Mouse (Mus musculus) thymus, adult 2 months (tissue): Measurements from ENCODE around the gene Klk11. TPM values are rescaled to one million over a fixed set of nuclear protein-coding genes. Genes with fewer than 3 reads are reported as not detected.
A peak's percentile ranks its signal among the peaks of the same experiment; 100 is the strongest.

Experiments used
- DNase-seq: peaks from one replicate; pipeline ENCODE4 v3.0.0; 2021
- H3K27ac ChIP-seq: fragments of 200-500 bp; 2 replicates; pipeline ENCODE4 v1.5.1; 2012; ENCODE audit warnings: low read length, control low read depth; ENCODE audit not compliant: control insufficient read depth, insufficient read depth
- H3K27me3 ChIP-seq: fragments of 200-500 bp; 2 replicates; pipeline ENCODE4 v1.6.1; 2012; ENCODE audit warnings: mild to moderate bottlenecking, low read length, moderate library complexity, mixed read lengths; ENCODE audit not compliant: control insufficient read depth, insufficient read depth
- H3K36me3 ChIP-seq: fragments of 200-500 bp; 2 replicates; pipeline ENCODE4 v1.6.1; 2012; ENCODE audit warnings: mild to moderate bottlenecking, low read length, moderate library complexity; ENCODE audit not compliant: control insufficient read depth, insufficient read depth
- H3K4me1 ChIP-seq: fragments of 200-500 bp; replicated peaks from 2 replicates; pipeline ENCODE4 v1.6.1; 2012; ENCODE audit warnings: low read length; ENCODE audit not compliant: control insufficient read depth, insufficient read depth
- H3K4me3 ChIP-seq: fragments of 200-500 bp; 2 replicates; pipeline ENCODE4 v1.5.1; 2012; ENCODE audit warnings: mild to moderate bottlenecking, low read length, control low read depth, moderate library complexity; ENCODE audit not compliant: control insufficient read depth, insufficient read depth
- CTCF ChIP-seq: fragments of 200-500 bp; IDR thresholded peaks from 2 replicates; pipeline ENCODE4 v1.5.1; 2012; ENCODE audit warnings: mild to moderate bottlenecking, control low read depth, low read length, moderate library complexity, borderline replicate concordance; ENCODE audit not compliant: control insufficient read depth, poor library complexity, insufficient read depth; ENCODE audit errors: extremely low read depth
- POLR2A ChIP-seq: fragments of 200-500 bp; IDR thresholded peaks from 2 replicates; pipeline ENCODE4 v1.6.1; 2012; ENCODE audit warnings: mild to moderate bottlenecking, low read length, control low read depth, moderate library complexity; ENCODE audit not compliant: control insufficient read depth, poor library complexity, insufficient read depth; ENCODE audit errors: extremely low read depth
- WGBS: fragments of 180-500 bp; shearing (Covaris S2); methylation state at CpG from one replicate; pipeline ENCODE4 v1.1.7; 2018; 5-methylcytosine and 5-hydroxymethylcytosine counted together
- polyA plus RNA-seq: library from polyadenylated mRNA; depleted of rRNA; stranded (reverse); fragments of >200 nt; gene quantifications from 2 replicates; pipeline ENCODE4 v1.2.3, GENCODE M21; 2012

Gene Klk11
- polyA plus RNA-seq, 1 experiment, result 0.81 TPM

- no peak within 1 kb of the TSS for H3K4me3 ChIP-seq
- no peak for TF ChIP-seq POLR2A
- TF ChIP-seq CTCF, result no peak
- no peaks in the 10 kb centered on the region for H3K36me3 ChIP-seq
- H3K27ac ChIP-seq, result no peak within 1 kb of the TSS
- H3K27me3 ChIP-seq, result no peaks in the 10 kb centered on the region
- 48% methylated on average over 5 of the region's 5 CpGs for WGBS
- DNase-seq, result no peak
- H3K4me1 ChIP-seq, result no peaks in the 10 kb centered on the region
These were observed 6.3 kb downstream of the Klk11 start, which contains the start of gene Klk10 for GRCm38 (mm10) chr7:43780746-43781145. TSS of gene Klk10 (plus strand) at chr7:43781035.

GRCm38 (mm10) chr7:43781541-43781940 lies 7.1 kb downstream of the Klk11 start:
- no peaks in the 10 kb centered on the region for H3K27me3 ChIP-seq
- DNase-seq, result no peak
- no peak overlapping the region for H3K4me3 ChIP-seq
- WGBS, result 93% methylated on average over 11 of the region's 11 CpGs
- H3K27ac ChIP-seq, result no peak overlapping the region
- TF ChIP-seq CTCF (no peak), POLR2A (no peak)
- H3K4me1 ChIP-seq, result no peaks in the 10 kb centered on the region
- no peaks in the 10 kb centered on the region for H3K36me3 ChIP-seq

DNA sequence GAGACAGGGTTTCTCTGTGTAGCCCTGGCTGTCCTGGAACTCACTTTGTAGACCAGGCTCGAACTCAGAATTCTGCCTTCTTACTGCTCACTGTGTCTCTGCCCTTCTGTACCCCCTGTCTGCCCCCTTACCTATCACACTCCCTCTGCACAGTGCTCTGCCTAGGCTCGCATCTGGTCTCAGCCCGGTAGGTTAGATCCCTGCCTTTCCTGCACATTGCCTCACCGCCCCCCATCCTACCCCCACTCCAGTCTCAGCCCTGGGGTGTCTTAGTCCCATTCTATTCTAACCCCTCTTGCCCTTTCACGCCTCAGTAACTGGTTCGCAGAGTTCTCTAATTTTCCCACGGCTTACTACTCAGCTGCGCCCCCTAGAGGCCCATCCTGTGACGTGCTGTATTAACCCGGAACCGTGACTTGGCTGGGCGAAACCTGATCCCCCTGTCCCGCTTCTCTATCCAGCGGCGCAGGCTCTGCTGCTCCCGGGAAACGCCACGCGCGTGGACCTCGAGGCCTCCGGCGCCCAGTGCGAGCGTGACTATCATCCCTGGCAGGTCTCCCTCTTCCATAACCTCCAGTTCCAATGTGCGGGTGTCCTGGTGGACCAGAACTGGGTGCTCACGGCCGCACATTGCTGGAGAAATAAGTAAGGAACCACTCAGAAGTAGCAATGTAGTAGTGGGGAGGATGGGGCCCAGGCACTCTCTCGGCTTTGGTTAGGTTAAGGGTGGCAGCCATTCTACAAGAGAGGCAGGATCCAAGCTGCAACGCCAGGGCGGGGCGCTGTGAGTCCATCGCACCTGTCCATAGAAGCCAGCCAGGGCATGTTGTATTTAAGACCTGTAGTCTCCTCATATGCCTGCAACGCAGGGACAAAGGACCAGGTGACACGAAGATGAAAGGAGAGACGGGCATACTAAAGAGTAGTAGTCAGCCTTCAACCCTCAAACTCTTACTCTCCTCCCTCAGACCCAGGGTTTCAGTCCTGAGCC lies 8.2 kb downstream of the Klk11 start:
- H3K4me1 ChIP-seq, result no peaks in the 10 kb centered on the region
- H3K27ac ChIP-seq, result no peak overlapping the region
- 12% methylated on average over 36 of the region's 36 CpGs for WGBS
- no peak for TF ChIP-seq POLR2A
- peak; percentile 78; the same call in 1 of the 2 replicates for TF ChIP-seq CTCF
- H3K36me3 ChIP-seq, result no peaks in the 10 kb centered on the region
- no peak overlapping the region for H3K4me3 ChIP-seq
- DNase-seq, result peak; percentile 68
- H3K27me3 ChIP-seq, result no peaks in the 10 kb centered on the region

GRCm38 (mm10) chr7:43785286-43785685 lies 10.9 kb downstream of the Klk11 start:
- H3K4me3 ChIP-seq, result no peak overlapping the region
- 79% methylated on average over 1 of the region's 1 CpGs for WGBS
- TF ChIP-seq CTCF (no peak), POLR2A (no peak)
- H3K4me1 ChIP-seq, result no peaks in the 10 kb centered on the region
- H3K27ac ChIP-seq, result no peak overlapping the region
- H3K27me3 ChIP-seq, result no peaks in the 10 kb centered on the region
- no peak for DNase-seq
- no peaks in the 10 kb centered on the region for H3K36me3 ChIP-seq

GRCm38 (mm10) chr7:43788096-43788495 lies 13.7 kb downstream of the Klk11 start:
- WGBS, result 89% methylated on average over 3 of the region's 3 CpGs
- Histone ChIP-seq H3K4me3 (no peak overlapping the region), H3K27me3 (no peaks in the 10 kb centered on the region), H3K4me1 (no peaks in the 10 kb centered on the region), H3K36me3 (no peaks in the 10 kb centered on the region), H3K27ac (no peak overlapping the region)
- TF ChIP-seq POLR2A (no peak), CTCF (no peak)
- DNase-seq, result no peak

DNA sequence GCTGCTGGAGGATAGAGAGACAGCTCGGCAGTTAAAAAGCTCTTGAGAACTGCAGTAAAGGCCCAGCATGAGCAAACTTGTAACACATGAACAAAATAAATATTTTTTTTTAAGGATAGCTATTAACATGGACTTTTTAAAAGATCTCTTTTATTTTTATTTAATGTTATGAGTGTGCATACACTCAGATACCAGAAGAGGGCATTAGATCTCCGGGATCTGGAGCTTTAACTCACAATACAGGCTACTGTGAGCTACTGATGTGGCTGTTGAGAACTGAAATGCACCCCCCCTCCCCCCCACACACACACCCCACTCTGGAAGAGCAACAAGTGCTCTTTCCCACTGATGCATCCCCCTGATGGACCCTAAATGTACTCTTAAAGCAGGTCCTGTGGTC lies 14.9 kb downstream of the Klk11 start:
- no peak overlapping the region for H3K27ac ChIP-seq
- DNase-seq, result no peak
- WGBS, result 80% methylated on average over 2 of the region's 2 CpGs
- H3K4me3 ChIP-seq, result no peak overlapping the region
- H3K4me1 ChIP-seq, result no peaks in the 10 kb centered on the region
- no peaks in the 10 kb centered on the region for H3K27me3 ChIP-seq
- TF ChIP-seq POLR2A (no peak), CTCF (no peak)
- H3K36me3 ChIP-seq, result no peaks in the 10 kb centered on the region
